Mouse (Mus musculus): Measurements from ENCODE around the gene Lzts3.
"Not testable (repeated sequence)": the region's sequence is repeated elsewhere in the genome, so short reads cannot be mapped to it uniquely, and the experiment has no call there.

Lzts3 gene

DNA sequence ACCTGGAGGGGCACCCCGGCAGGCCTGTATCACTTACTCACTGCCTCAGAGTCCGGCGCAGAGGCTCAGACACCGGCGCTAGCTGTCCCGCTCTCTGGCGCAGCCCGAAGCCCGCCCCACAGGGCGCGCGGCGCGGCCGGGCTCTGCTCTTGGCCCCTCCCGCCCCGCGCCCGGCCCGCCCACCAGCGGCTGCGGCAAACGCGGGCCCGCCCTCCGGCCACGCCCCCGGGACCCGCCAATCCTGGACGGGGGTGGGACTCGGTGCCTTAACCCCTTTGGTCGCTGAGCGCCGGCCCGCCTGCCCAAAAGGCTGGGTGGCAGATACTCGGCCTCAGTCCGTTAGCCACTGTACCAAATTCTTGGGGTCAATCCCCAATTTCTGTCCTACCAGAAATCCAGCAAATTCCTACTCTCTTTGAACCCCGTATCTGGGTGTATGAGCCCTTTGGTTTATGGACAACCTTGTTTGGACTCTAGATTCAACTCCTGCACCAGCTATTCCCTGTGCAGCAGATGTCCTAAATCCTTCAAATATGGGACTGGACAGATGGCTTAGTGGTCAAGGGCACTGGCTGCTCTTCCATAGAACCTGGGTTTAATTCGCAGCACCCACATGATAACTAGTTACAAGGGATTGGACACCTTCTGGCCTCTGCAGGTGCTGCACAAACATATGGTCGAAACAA lies at the start of gene Lzts3:
Gene Lzts3, minus strand, starts transcription at position 120 of the 686 bp plus-strand sequence.
- DNase-seq: peak; percentile 94

DNA sequence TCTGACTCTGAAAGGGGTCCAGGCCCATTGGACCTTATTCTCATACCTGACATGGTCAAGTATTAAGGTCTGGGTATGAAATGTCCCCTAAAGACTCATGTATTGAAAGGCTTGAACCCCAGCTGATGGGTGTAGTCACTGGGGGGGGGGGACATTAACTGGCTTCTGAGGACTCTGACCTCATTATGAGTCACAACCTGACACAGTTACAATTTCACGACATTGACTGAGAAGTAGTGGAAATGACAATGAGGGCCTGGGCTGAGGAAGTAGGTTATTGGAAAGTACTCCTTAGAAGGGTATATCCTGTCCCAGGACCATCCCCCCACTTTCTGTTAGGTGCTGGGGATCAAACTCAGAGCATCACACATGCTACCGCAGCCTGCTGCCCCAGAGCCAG lies 46.4 kb upstream of the Lzts3 start:
- DNase-seq: no peak

DNA sequence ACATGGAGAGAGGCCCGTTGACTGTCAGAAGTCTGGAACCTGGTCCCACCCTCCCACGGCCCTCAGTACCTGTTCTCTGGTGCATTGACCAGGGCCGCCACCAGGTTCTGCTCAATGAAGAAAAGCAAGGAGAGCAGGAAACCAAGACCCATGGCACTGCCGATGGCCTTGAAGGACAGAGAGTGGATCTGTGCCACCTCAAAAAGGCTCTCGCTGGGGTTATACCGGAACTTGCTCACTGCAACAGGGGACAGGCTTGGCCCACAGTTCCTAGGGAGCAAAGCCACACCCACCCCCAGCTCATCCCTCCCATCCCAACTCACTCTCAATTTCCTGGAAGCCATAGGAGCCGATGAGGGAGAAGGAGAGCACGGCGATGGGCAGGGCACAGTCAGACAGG lies 42.8 kb upstream of the Lzts3 start:
- no peak for DNase-seq

DNA sequence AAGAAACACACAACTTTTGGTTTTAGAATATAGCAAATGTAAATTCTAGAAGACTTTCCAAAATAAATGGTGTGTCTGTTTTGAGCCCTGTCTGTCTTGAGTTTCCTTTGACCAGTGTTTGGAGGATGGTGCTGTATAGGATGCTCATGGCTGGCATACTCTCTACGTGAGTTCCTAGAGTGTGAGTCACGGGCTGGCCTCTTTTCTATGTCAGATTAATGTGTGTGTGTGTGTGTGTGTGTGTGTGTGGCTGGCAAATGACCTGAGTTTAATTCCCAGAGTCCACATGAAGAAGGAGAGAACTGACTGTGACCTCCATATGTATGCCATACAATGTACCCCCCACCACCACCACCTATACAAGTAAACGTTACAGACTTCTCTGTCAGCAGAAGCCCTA lies 38.9 kb upstream of the Lzts3 start:
- DNase-seq: no peak

DNA sequence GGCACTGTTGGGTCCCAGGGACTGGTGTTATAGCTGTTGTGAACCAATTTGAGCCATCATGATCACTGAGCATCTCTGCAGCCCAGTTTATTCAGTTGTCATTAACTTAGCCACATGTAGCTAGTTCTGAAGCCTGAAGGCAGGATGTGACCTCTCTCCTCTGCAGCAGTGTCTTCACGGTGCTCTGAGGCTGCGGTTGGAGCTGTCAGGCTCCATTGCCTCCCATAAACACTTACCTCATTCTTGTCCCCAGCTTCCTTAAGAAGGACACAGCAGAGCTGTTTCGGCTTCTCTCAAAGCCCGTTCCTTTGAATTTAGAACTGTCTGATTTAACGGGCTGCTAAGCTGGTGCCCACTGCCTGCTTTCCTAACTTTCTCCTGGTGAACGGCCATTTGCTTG lies 37.3 kb upstream of the Lzts3 start:
- DNase-seq: no peak

DNA sequence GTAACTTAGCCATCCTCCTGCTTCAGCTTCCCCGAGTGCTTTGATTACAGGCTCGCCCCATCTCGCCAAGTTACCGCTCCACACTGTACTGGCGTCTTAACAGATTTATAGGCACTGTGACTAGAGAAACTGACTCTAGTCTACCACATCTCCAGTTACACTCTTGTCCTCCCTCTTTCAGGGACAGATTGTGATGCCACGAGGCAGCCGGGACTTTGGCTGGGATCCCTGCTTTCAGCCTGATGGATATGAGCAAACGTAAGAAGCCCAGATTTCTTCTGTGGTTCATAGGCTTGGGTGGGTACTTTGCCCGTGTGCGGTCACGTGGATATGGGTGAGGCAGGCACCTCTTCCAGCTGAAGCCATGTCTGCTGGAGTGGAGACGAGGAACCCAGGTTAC lies 36.6 kb upstream of the Lzts3 start:
- no peak for DNase-seq

DNA sequence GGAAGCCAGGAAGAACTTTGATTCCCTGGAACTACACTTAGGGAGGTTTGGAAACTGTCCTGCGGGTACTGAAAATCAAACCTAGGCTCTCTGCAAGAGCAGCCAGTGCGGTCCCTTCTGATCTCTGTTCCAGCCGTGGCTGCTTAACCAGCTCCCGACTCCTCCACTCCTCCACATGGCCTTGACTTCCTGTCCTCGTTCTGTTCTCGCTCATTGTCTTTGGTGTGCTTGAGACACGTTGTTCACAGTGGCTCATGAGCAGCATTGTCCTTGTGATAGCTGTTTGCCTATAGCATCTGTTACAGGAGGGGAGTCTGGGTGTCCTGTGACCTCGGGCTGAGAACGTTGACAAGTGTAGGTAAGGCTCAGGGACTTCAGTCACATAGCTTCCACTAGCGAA lies 34.6 kb upstream of the Lzts3 start:
- DNase-seq: no peak

DNA sequence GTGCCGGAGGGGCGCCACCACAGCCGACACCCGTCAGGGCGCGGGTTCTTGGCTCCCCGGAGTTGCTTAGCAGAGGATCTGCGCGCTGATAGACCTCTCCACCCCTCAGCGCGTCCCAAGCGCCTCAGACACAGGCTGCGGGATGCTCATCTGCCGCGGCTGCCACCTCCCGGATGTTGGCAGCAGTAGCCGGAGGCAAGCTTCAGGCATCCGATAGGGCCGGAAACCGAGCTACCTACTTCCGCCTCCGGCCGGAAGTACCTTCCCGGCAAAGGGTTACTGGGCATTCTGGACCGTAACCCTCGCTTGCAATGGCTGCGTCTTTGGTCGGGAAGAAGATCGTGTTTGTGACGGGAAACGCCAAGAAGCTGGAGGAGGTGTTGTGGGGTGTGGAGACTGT lies 25.0 kb upstream of the Lzts3 start, which contains the start of gene Itpa:
Gene Itpa, plus strand, starts transcription at position 52 of the 400 bp plus-strand sequence.
- peak; percentile 88 for DNase-seq

DNA sequence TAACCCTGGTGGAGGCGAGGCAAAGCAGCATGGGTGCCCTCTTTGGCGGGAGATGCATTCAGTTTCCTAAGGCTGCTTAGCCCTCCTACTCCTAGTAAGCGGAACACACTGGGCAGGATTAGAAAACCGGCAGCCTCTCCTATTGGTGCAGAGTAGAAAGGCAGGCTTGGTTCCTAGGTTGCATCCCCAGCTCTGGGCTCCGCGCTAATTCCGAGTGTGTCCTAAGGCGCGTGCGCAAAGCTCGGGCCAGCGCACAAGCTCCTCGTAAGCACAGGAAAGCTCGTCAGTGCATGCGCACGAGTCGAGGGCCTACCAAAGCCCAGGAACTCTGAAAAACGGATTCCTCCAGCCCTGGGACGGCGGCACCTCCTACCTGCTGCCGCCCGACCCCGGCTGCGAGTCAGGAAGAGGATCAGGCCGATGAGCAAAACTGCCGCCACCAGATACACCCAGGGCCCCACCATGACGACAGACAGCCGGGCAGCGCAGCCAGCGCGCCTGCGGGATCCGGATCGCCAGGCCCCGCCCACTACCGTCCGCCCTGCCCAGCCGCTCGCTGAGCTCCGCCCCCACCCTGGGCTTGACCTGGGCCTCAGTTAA lies 21.6 kb upstream of the Lzts3 start, which contains the start of gene Ddrgk1:
Gene Ddrgk1, minus strand, starts transcription at position 558 of the 600 bp plus-strand sequence.
- DNase-seq: peak; percentile 89

DNA sequence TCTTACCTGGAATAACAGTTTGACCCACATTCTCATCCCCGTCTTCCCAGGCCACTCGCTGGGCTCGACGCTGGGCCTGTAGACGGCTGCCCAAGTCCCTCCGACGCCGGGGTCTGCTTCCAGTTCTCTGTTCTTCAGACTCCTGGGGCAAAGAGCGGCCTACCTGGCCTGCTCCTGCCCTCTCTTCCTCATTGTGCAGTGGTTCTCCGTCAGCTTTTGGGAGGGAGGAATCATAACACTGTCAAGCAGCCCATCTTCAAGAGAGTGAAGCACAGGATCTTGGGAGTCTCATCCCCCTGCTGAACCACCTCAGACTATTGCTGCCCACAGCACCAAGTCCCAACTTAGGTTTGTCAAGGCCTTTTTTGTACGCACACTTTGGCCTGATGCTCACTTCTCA lies 20.7 kb upstream of the Lzts3 start:
- DNase-seq: no peak

DNA sequence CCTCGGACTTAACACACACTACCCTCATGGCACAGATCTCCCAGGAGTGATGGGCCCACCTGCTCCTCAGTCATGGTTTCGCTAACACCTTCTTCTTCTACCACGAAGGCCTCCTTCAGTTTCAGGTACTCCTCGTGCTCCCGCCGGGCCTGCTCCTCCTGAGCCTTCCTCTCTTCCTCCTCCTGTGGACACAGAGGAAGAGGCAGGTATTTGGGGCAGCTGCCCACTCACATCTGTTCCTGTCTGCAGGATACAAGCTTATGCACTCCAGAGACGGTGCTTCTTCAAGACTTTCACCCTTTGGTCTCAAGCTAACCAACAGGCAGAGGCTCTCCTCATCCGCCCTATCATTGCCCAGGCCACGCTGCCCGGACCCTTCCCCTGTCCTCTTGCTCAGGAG lies 15.9 kb upstream of the Lzts3 start:
- no peak for DNase-seq

DNA sequence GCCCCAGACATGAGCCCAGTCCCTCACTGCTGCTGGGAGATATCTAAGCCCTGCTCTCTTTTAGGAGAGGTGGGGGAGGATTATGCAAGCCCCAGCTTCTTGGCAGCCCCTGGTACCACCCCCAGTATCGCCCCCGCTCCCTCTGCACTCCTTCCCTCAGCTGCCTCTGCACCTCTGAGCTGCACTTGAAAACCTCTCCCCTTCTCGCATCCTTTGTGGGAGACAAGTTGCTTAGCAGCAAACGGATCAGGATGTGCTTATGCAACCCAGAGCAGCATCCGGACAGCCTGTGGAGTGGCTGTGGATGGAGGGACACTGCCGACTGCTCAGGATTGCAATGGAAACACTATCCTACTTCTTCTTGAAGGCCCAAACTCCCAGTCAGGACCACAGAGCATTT lies 14.9 kb upstream of the Lzts3 start:
- DNase-seq: no peak

DNA sequence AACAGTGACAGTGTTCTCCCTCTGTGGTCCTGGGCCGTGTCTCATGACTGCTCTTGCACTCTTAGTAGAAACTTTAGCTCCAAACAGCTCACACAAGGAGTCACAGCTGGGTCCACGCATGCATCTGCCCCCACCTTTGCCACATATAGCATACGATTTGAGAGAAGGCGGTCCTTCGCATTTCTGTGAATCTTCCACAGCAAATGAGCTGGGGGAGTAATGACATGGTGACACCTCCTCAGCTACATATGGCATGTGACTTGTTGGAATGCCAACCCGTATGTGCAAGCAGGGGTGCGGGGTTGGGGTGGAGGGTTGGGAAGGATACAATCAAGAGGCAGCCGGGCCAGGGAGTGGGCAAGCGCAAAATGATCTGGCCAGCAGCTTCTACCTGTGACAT lies 13.9 kb upstream of the Lzts3 start:
- no peak for DNase-seq

DNA sequence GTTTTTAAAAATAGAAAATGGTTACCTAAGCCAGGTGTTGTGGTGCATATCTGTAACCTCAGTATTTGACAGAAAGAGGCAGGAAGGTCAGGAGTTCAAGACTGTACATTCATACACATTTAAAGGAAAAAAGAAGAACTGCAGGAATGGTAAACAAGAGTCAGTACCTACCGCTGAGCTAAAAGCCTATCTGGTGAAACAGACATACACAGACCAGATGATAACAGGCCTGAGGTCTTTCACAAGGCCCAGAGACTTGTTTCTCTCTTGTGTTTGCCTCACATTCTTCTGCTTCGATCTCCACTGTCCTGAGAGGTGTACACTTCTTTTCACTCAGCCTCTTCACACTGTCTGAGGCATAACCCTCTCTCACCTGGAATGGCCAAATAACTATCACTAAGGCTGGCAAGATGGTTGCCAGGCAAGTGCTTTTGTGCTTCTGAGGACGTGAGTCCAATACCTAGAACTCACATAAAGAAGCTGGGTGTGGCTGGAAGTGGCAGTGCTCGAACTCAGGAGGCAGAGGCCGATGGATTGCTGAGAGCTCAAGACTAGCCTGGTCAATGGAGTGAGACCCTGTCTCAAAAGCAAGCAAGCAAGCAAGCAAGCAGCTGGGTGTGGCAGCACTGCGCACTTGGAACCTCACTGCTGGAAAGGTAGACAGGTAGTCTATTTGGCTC lies 13.2 kb upstream of the Lzts3 start:
- DNase-seq: no peak

DNA sequence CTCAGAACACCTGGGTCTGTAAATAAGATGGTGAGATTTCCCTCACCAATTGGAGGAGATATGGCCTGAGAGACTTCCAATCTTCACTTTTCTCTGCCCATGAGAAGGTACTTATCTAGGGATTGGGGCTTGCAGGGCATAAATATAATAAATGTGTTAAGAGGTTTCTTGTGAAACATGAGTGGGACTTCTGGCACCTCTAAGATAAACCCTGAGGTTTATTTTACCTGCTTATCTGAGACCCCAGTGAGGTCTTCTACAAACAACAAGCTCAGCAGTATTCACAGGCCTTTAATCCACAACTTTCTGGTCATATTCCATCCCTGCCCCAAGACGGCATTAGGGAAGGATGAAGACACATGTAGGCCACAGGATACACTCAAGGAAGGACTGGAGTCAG lies 11.2 kb upstream of the Lzts3 start:
- DNase-seq: no peak

DNA sequence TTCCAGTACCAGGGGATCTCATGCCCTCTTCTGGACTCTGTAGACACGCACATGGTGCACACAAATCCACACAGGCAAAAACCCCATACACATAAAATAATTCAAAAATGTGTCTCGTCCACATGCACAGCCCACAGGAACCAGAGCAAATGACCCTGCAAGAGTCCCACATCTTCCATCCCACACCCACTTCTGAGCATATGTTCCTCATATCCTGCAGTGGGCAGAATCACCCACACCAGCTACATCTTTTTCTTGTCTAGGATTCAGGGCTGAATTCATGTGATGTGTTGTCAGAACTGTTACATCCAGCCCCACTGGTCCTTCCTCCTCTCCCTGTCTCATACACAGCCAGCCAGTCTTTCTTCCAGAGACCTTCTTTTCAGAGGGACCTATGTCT lies 10.7 kb upstream of the Lzts3 start:
- no peak for DNase-seq

DNA sequence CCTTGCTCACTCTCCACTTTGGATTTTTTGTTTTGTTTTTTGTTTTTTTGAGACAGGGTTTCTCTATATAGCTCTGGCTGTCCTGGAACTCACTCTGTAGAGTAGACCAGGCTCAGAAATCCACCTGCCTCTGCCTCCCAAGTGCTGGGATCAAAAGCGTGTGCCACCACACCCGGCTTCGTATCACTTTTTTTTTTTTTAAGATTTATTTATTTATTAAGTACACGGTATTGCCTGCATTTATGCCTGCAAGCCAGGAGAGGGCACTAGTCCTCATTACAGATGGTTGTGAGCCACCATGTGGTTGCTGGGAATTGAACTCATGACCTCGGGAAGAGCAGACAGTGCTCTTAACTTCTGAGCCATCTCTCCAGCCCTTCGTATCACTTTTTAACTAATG lies 6.4 kb upstream of the Lzts3 start:
- DNase-seq: not testable (repeated sequence)

DNA sequence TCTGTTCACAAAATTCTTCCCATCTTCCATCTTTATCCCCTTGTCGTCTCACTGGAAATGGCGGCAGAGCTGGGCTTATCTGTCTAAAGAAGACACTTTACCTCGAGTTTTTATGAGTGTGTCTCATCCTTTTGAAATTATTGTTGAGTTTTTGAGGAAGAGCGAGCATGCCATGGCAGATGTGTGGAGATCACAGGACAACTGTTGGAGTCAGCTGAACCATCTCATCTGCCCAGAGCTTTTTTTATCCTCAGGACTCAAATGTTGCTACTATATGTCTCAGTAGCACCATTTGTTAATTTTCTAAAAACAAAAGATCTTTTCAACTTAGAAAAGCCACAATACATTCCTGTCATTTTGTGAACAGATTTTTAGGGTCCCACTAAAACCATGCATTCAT lies 2.6 kb upstream of the Lzts3 start:
- no peak for DNase-seq

DNA sequence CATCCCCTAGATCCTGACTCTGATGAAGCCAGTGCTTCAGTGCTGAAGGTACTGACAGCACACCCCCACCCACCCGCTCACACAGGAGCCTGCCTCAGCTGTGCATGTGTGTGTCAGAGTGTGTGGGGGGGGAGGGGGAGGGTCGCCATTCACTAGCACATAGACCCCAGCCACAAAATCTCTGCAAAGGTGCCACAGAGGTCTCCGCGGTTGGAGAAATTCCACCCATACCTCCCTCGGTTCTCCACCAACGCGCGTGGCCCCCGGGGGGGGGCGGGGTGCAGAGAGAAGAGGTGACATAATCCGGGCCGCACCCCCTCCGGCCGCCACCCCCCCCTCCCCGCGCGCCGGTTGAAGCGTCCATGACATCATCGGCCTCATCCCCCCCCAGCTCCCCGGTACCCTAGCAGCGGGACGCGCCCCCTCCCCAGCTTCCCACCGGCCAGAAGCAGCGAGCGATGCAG lies 374 bp downstream of the Lzts3 start:
- DNase-seq: no peak

DNA sequence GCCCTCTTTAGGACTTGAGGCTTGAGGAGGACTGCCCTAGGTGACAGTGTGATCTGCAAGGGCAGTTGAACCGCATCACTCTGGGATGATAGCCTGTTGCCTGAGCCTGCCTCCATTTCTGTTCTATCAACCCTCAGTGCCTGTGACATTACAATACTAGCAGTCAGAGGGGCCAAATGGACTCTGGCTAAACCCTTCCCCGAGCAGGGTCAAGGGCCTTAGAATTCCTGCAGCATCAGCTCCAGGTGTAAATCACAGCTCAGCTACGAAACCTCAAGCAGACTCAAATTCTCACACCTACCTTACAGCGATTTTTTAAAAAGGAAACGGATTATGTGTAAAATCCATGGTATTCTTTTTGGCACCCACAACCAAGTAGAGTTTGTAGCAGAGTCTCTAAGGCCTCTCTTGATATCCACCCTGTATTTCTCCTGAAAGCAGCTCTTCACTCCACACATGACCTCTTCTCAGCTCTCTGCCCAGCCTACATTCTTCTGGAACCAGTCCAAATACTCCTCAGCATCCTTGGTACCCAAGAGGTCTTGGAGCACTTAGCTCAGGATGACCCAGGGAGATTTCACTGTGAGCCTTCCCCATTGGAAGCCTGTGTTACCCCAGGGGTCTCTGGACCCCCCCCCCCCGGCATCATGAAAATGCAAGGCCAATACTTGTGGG lies 1.1 kb downstream of the Lzts3 start:
- DNase-seq: no peak

DNA sequence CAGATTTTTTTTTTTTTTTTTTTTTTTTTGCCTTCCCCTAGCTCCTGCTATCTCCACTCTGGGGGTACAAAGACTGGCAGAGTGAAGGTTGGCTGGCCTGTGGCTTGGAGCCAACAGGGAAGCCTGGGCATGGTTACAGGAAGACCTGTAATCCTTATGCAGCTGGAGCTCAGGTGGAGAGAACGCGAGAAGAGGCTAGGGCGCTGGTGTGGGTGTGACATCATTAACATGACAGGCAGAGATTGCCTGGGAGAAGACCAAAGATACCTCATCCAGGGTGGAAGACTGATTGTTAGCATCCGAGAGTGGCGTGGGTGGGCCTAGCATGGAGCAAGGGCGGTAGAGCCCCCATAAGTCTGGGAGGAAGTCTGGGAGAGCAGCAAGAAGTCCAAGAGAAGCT lies 3.3 kb downstream of the Lzts3 start:
- DNase-seq: no peak

DNA sequence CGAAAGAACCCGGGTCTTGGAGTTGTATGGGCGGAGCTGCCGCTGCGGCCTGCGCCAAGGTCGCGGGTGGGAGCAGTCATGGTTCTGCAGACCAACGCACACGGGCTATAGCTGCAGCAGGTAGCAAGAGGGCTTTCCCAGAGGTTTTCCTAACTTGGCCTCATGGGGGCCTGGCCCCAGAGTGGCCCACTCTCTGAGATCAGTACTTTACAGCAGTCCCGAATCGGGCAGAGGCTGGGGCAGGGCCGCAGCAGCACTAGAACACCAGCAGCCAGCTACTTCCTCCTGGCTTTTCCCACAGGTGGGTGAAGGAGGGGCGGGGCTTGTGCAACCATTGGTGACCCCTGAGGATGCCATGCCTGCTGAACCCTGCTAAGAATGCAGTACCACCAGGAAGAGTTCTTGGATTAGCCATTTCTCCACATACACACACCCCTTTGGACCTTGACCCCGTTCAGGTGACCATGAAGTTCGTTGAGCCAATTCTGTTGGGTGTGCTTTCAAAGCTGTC lies 4.4 kb downstream of the Lzts3 start:
- DNase-seq: no peak

DNA sequence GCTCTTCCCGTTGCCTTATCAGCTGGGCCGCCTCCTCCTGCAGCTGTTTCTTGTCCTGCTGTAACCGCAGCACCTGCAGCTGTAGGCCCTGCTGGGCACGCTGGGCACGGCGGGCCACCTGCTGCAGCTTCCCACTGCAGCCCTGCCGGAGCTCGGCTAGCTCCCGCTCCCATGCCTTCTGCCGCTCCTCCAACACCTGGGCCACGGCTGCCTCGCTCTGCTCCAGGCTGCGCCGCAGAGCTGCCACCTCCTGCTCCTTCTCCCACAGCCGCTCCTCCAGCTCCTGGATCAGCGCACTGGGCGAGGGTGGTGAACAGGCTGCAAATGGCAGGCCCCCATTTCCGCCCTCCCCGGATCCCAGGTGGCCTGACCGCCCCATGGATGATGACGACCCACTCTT lies 6.8 kb downstream of the Lzts3 start:
- peak; percentile 86 for DNase-seq

Measured in thymus, postnatal 14 days (tissue).